Mouse (Mus musculus) gastrocnemius, postnatal 14 days (tissue): Measurements from ENCODE around the gene Ddx39. TPM values are rescaled to one million over a fixed set of nuclear protein-coding genes. Genes with fewer than 3 reads are reported as not detected.

Experiments used
- DNase-seq: peaks from one replicate; pipeline ENCODE4 v3.0.0; 2021; ENCODE audit warnings: mixed read lengths
- intact Hi-C: fragments of 180-260 bp; cut with DNase I; formaldehyde crosslinking; loops from one replicate; pipeline ENCODE4 v1.15.1; 2025; ENCODE audit warnings: low total_unique reads
- long read RNA-seq, 2 experiments: library from polyadenylated mRNA; stranded (forward); transcript quantifications; one replicate each; pipeline ENCODE4 v2.0.0; 2021
- total RNA-seq, 2 experiments: library from RNA; stranded (reverse); gene quantifications; 2 replicates each; pipeline ENCODE4 v1.2.3; 2021

Ddx39 gene
- total RNA-seq, result 10 to 100 TPM; 11.0 to 14.7 TPM
- long read RNA-seq, experiment 1, transcript Ddx39-201 (11 exons, 1,656 nt), result major isoform, 23 of 28 reads
- long read RNA-seq, experiment 1, partial matches to known transcripts, result 1 of 28 reads
- long read RNA-seq, experiment 1, other reads (novel, unspliced or antisense), result 2 of 28 reads
- long read RNA-seq, experiment 2, transcript Ddx39-201 (11 exons, 1,656 nt), result major isoform, 25 of 29 reads
- long read RNA-seq, experiment 2, partial matches to known transcripts, result 1 of 29 reads
- long read RNA-seq, experiment 2, other reads (novel, unspliced or antisense), result 0 of 29 reads

GRCm38 (mm10) chr8:83715031-83715690, at the start of gene Ddx39:
TSS of gene Ddx39 (plus strand) at chr8:83715177.
- peak; percentile 93 for DNase-seq
- intact Hi-C loops, result no loop called here

GRCm38 (mm10) chr8:83665969-83666865, 48.8 kb upstream of the Ddx39 start, which contains the start of gene Ptger1:
TSS of gene Ptger1 (plus strand) at chr8:83666678.
- DNase-seq, result peak; percentile 65
- intact Hi-C loops, result loop anchor here (10.0 kb wide), 1 partner anchor 59 kb away; no protein-coding TSS in a partner anchor

GRCm38 (mm10) chr8:83666866-83667234, 48.1 kb upstream of the Ddx39 start:
- intact Hi-C loops, result loop anchor here (10.0 kb wide), 1 partner anchor 58 kb away; no protein-coding TSS in a partner anchor
- no peak for DNase-seq

GRCm38 (mm10) chr8:83667526-83667925, 47.5 kb upstream of the Ddx39 start:
- no peak for DNase-seq
- intact Hi-C loops, result loop anchor here (10.0 kb wide), 1 partner anchor 57 kb away; no protein-coding TSS in a partner anchor

- DNase-seq, result peak; percentile 60
- intact Hi-C loops, result loop anchor here (10.0 kb wide), 1 partner anchor 57 kb away; no protein-coding TSS in a partner anchor
Measured at GRCm38 (mm10) chr8:83668010-83668916, 46.7 kb upstream of the Ddx39 start.

GRCm38 (mm10) chr8:83669013-83669412, 46.0 kb upstream of the Ddx39 start:
- intact Hi-C loops, result loop anchor here (10.0 kb wide), 1 partner anchor 56 kb away; no protein-coding TSS in a partner anchor
- no peak for DNase-seq

GRCm38 (mm10) chr8:83672936-83673335, 42.0 kb upstream of the Ddx39 start:
- DNase-seq, result no peak
- intact Hi-C loops, result no loop called here

GRCm38 (mm10) chr8:83674497-83674896, 40.5 kb upstream of the Ddx39 start:
- no peak for DNase-seq
- intact Hi-C loops, result no loop called here

- intact Hi-C loops, result no loop called here
Measured at GRCm38 (mm10) chr8:83679866-83680265, 35.1 kb upstream of the Ddx39 start.

GRCm38 (mm10) chr8:83680603-83681002, 34.4 kb upstream of the Ddx39 start:
- intact Hi-C loops, result no loop called here

More at GRCm38 (mm10) chr8:83679866-83680265, 35.1 kb upstream of the Ddx39 start:
- DNase-seq, result no peak

GRCm38 (mm10) chr8:83681099-83681498, 33.9 kb upstream of the Ddx39 start:
- no peak for DNase-seq
- intact Hi-C loops, result no loop called here

More at GRCm38 (mm10) chr8:83680603-83681002, 34.4 kb upstream of the Ddx39 start:
- DNase-seq, result no peak

- DNase-seq, result no peak
- intact Hi-C loops, result no loop called here
Measured at GRCm38 (mm10) chr8:83684517-83684916, 30.5 kb upstream of the Ddx39 start.

GRCm38 (mm10) chr8:83689264-83689663, 25.7 kb upstream of the Ddx39 start:
- no peak for DNase-seq
- intact Hi-C loops, result no loop called here

- DNase-seq, result no peak
- intact Hi-C loops, result no loop called here
Measured at GRCm38 (mm10) chr8:83693609-83694236, 21.3 kb upstream of the Ddx39 start.

GRCm38 (mm10) chr8:83694369-83695160, 20.4 kb upstream of the Ddx39 start:
- DNase-seq, result no peak
- intact Hi-C loops, result no loop called here

- intact Hi-C loops, result no loop called here
- no peak for DNase-seq
Measured at GRCm38 (mm10) chr8:83695351-83696106, 19.4 kb upstream of the Ddx39 start.
